Comparison of ENCODE assay signal across 8 mouse cellular contexts in genomic region chr2:27676478-27677325, GRCm38 (mm10). TPM values are rescaled to one million over a fixed set of nuclear protein-coding genes. Genes with fewer than 3 reads are reported as not detected.
DNase-seq lines count a peak whose midpoint lies in the region; ATAC-seq and TF ChIP-seq lines count a peak whose summit lies in the region.

No protein-coding gene starts in this region.

- no peaks in the 10 kb centered on the region for H3K27me3 ChIP-seq in forebrain, postnatal 0 days (ENCODE audit: insufficient read depth, low read length)
- no peaks in the 10 kb centered on the region for H3K27me3 ChIP-seq in hindbrain, embryonic 14.5 days (ENCODE audit: control insufficient read depth, insufficient read depth, low read length)
- peaks cover 66% of the 10 kb centered on the region for H3K27me3 ChIP-seq in midbrain, embryonic 10.5 days (ENCODE audit: low read depth, poor library complexity, severe bottlenecking)
- peaks cover 3% of the 10 kb centered on the region; the same call in 1 of the 2 replicates for H3K27me3 ChIP-seq in spleen, adult 2 months (ENCODE audit: control insufficient read depth, insufficient read depth, low read length)

- no peaks in the 10 kb centered on the region for H3K36me3 ChIP-seq in forebrain, postnatal 0 days (ENCODE audit: insufficient read depth)
- H3K36me3 ChIP-seq in hindbrain, embryonic 14.5 days (replicated peaks; ENCODE audit: control insufficient read depth, insufficient read depth): no peaks in the 10 kb centered on the region
- H3K36me3 ChIP-seq in midbrain, embryonic 10.5 days: no peaks in the 10 kb centered on the region
- no peaks in the 10 kb centered on the region for H3K36me3 ChIP-seq in spleen, adult 2 months (ENCODE audit: control insufficient read depth, insufficient read depth, low read length)

- no peak for TF ChIP-seq POLR2A in spleen, adult 2 months (IDR thresholded peaks at IDR 0.05; ENCODE audit: low read depth, low read length)

- 2% methylated on average over 37 of the region's 106 CpGs for WGBS in forebrain, postnatal 0 days
- WGBS in hindbrain, embryonic 14.5 days: under 1% methylated on average over 76 of the region's 106 CpGs
- WGBS in midbrain, embryonic 10.5 days: 8% methylated on average over 87 of the region's 106 CpGs
- WGBS in spleen, adult 2 months: 8% methylated on average over 80 of the region's 106 CpGs

- intact Hi-C loops in left cerebral cortex, postnatal 36 days (cut with DNase I): loop anchor here (5.0 kb wide), 2 partner anchors 56 to 81 kb away; no protein-coding TSS in a partner anchor

- ATAC-seq in forebrain, postnatal 0 days: peak; percentile 53
- peak; percentile 32 for ATAC-seq in hindbrain, embryonic 14.5 days (ENCODE audit: low FRiP score)
- no peak for ATAC-seq in megakaryocyte-erythroid progenitor cell, adult 5-6 weeks (replicated peaks; ENCODE audit: low FRiP score, low TSS enrichment, poor library complexity, severe bottlenecking)

- no peaks in the 10 kb centered on the region for H3K9me3 ChIP-seq in forebrain, postnatal 0 days (ENCODE audit: low read length)
- no peaks in the 10 kb centered on the region for H3K9me3 ChIP-seq in hindbrain, embryonic 14.5 days (ENCODE audit: control insufficient read depth, low read length)
- H3K9me3 ChIP-seq in midbrain, embryonic 10.5 days (replicated peaks): no peaks in the 10 kb centered on the region

- H3K27ac ChIP-seq in forebrain, postnatal 0 days (ENCODE audit: low read depth, low read length): peak overlapping the region; percentile 67
- peak overlapping the region; percentile 83 for H3K27ac ChIP-seq in hindbrain, embryonic 14.5 days
- H3K27ac ChIP-seq in midbrain, embryonic 10.5 days (replicated peaks): peak overlapping the region; percentile 97
- H3K27ac ChIP-seq in spleen, adult 2 months (ENCODE audit: insufficient read depth, low read length): peak overlapping the region; percentile 58

- H3K4me2 ChIP-seq in forebrain, postnatal 0 days (ENCODE audit: low read depth): peak overlapping the region; percentile 96
- H3K4me2 ChIP-seq in hindbrain, embryonic 14.5 days (replicated peaks): peak overlapping the region; percentile 93

- H3K9ac ChIP-seq in forebrain, postnatal 0 days: peak overlapping the region; percentile 72
- H3K9ac ChIP-seq in hindbrain, embryonic 14.5 days: peak overlapping the region; percentile 85

- H3K4me3 ChIP-seq in forebrain, postnatal 0 days (ENCODE audit: low read depth, low read length): peak overlapping the region; percentile 83
- H3K4me3 ChIP-seq in hindbrain, embryonic 14.5 days (replicated peaks; ENCODE audit: low read length): peak overlapping the region; percentile 78
- peak overlapping the region; percentile 94 for H3K4me3 ChIP-seq in midbrain, embryonic 10.5 days
- H3K4me3 ChIP-seq in spleen, adult 2 months (ENCODE audit: extremely low read depth, insufficient read depth, insufficient read length): peak overlapping the region; percentile 49

- H3K4me1 ChIP-seq in forebrain, postnatal 0 days (ENCODE audit: insufficient read depth): peaks cover 7% of the 10 kb centered on the region; the same call in 1 of the 2 replicates
- peaks cover 53% of the 10 kb centered on the region for H3K4me1 ChIP-seq in hindbrain, embryonic 14.5 days (replicated peaks; ENCODE audit: control insufficient read depth, insufficient read depth, low read length)
- H3K4me1 ChIP-seq in midbrain, embryonic 10.5 days: peaks cover 60% of the 10 kb centered on the region
- no peaks in the 10 kb centered on the region; the same call in 1 of the 2 replicates for H3K4me1 ChIP-seq in spleen, adult 2 months (ENCODE audit: control insufficient read depth, insufficient read depth, insufficient read length)

- no peak for TF ChIP-seq CTCF in forebrain, postnatal 0 days (IDR thresholded peaks at IDR 0.05; ENCODE audit: low read depth)
- TF ChIP-seq CTCF in spleen, adult 2 months (IDR thresholded peaks at IDR 0.05; ENCODE audit: extremely low read depth, insufficient read depth, insufficient read length, insufficient replicate concordance): no peak

- peak; percentile 85 for DNase-seq in Muller cell, postnatal 12 days (ENCODE audit: inconsistent ontology term)
- DNase-seq in cerebellum, adult 11-12 months: peak; percentile 55
- peak; percentile 59 for DNase-seq in forebrain, postnatal 0 days
- DNase-seq in hindbrain, embryonic 14.5 days (ENCODE audit: low spot score): peak; percentile 65
- DNase-seq in left cerebral cortex, postnatal 36 days (ENCODE audit: low spot score in 2 of 2): peak; percentile 52 to 64
- peak; percentile 81 for DNase-seq in midbrain, embryonic 10.5 days (ENCODE audit: low spot score)
- DNase-seq in spleen, adult 2 months (ENCODE audit: low read depth in 1 of 2, low spot score in 2 of 2): peak in 1 of 2 experiments; percentile 37

RNA-seq across cellular contexts. Expression of gene Rxra, which starts 0.5 kb away (rescaled TPM):
- total RNA-seq in forebrain, postnatal 0 days (2014; rRNA removed): 9.4 and 19.3 TPM in 2 replicates
- polyA plus RNA-seq in forebrain, postnatal 0 days (2015; fragmentation: Nextera tagmentation; extraction: Ambion mirVana): 1.7 and 2.1 TPM in 2 replicates
- 2.4 and 2.7 TPM in 2 replicates for polyA plus RNA-seq in hindbrain, embryonic 14.5 days (2014; fragmentation: Nextera tagmentation; extraction: Ambion mirVana)
- 10 to 100 TPM; 19.7 to 25.6 TPM for total RNA-seq in left cerebral cortex, postnatal 36 days (2021)
- polyA plus RNA-seq in midbrain, embryonic 10.5 days (2016; fragmentation: Nextera tagmentation; extraction: Ambion mirVana): 7.5 and 7.6 TPM in 2 replicates
- polyA plus RNA-seq in spleen, adult 2 months (2012; rRNA removed): 40.6 and 44.9 TPM in 2 replicates
- total RNA-seq in megakaryocyte-erythroid progenitor cell, adult 5-6 weeks (2014; fragmentation: Nextera tagmentation): 4.6 and 7.0 TPM in 2 replicates
- 2.8 and 8.0 TPM in 2 replicates for total RNA-seq in megakaryocyte-erythroid progenitor cell, adult 5-6 weeks (2017)
